Mouse (Mus musculus) neural tube, embryonic 12.5 days (tissue): ENCODE data around the gene Slc39a3. TPM values are rescaled to one million over a fixed set of nuclear protein-coding genes. Genes with fewer than 3 reads are reported as not detected.

ENCODE experiments used
- ATAC-seq: fragments of 200-750 bp; cut with Nextera tagmentation; 2 replicates; pipeline ENCODE4 v1.8.0; 2017; ENCODE audit warnings: low read depth, mild to moderate bottlenecking, moderate TSS enrichment, moderate library complexity; ENCODE audit not compliant: low FRiP score
- H3K27ac ChIP-seq: fragments of 300-500 bp; sonication (generic); 2 replicates; pipeline ENCODE4 v1.5.1; 2016
- H3K27me3 ChIP-seq: fragments of 300-500 bp; sonication (generic); replicated peaks from 2 replicates; pipeline ENCODE4 v1.6.1; 2016; ENCODE audit warnings: mild to moderate bottlenecking
- H3K36me3 ChIP-seq: fragments of 300-500 bp; sonication (generic); 2 replicates; pipeline ENCODE4 v1.6.1; 2016; ENCODE audit warnings: mild to moderate bottlenecking
- H3K4me1 ChIP-seq: fragments of 300-500 bp; sonication (generic); 2 replicates; pipeline ENCODE4 v1.6.1; 2016
- H3K4me2 ChIP-seq: fragments of 300-500 bp; sonication (generic); replicated peaks from 2 replicates; pipeline ENCODE4 v1.6.1; 2016; ENCODE audit warnings: mild to moderate bottlenecking
- H3K4me3 ChIP-seq: fragments of 300-500 bp; sonication (generic); 2 replicates; pipeline ENCODE4 v1.5.1; 2016
- H3K9ac ChIP-seq: fragments of 300-500 bp; sonication (generic); 2 replicates; pipeline ENCODE4 v1.6.1; 2016; ENCODE audit warnings: mild to moderate bottlenecking
- H3K9me3 ChIP-seq: fragments of 300-500 bp; sonication (generic); 2 replicates; pipeline ENCODE4 v1.6.1; 2016; ENCODE audit warnings: mild to moderate bottlenecking
- WGBS: fragments of 180-500 bp; shearing (Covaris S2); methylation state at CpG from one replicate; pipeline ENCODE4 v1.1.7; 2016; 5-methylcytosine and 5-hydroxymethylcytosine counted together
- polyA plus RNA-seq: library from polyadenylated mRNA; unstranded; fragments of >200 nt; fragmentation: Nextera tagmentation; extraction: Ambion mirVana; gene quantifications from 2 replicates; pipeline ENCODE4 v1.2.1, GENCODE M21; 2016

Slc39a3 gene
- polyA plus RNA-seq, 1 experiment from 2014 or later, result 40.2 TPM

DNA sequence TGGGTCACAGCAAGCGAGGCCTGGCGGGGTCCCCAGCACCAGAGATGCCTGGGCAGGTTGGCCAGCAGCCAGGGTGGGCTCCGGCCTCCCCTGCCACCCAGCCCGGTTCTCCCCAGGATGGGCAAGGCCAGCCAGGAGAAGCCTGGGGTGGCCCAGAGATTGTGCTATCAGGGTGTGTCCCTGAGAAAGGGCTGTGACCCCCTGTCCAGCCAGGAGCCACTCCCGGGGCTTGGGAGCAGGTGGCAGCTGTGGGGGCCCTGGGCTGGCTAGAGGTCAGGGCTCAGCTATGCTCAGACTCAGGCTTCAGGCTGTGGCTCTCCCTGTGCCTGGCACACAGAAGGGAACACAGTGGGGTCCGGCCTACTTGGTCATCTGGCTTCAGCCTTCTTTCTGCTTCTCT lies 17.5 kb downstream of the Slc39a3 start:
- H3K27ac ChIP-seq, result no peak overlapping the region
- no peak for ATAC-seq
- WGBS, result 79% methylated on average over 6 of the region's 6 CpGs
- peaks cover 3% of the 10 kb centered on the region; the same call in 1 of the 2 replicates for H3K4me1 ChIP-seq
- H3K9ac ChIP-seq, result peak overlapping the region; percentile 29; the same call in 1 of the 2 replicates
- H3K27me3 ChIP-seq, result peaks cover 31% of the 10 kb centered on the region
- no peak overlapping the region for H3K4me3 ChIP-seq
- H3K36me3 ChIP-seq, result no peaks in the 10 kb centered on the region; the same call in 1 of the 2 replicates
- H3K4me2 ChIP-seq, result no peak overlapping the region
- no peaks in the 10 kb centered on the region for H3K9me3 ChIP-seq

DNA sequence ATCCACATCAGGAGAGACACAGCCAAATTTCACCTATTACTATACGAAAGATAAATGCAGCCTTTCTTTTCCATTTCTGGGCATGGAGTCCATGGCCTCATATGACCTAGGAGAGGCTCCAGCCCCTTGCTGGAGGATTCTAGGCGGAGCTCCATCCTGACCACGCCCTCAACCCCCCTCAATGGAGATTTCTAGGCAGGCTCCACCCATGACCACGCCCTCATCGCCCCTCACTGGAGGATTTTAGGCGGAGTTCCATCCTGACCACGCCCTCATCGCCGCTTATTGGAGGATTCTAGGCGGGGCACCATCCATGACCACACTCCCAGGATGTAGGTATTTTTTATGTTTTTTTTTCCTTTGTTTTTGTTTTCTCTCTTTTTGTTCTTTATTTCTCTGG lies 18.9 kb downstream of the Slc39a3 start:
- Histone ChIP-seq H3K27ac (no peak overlapping the region), H3K36me3 (no peaks in the 10 kb centered on the region; the same call in 1 of the 2 replicates), H3K4me2 (no peak overlapping the region), H3K9ac (no peak overlapping the region), H3K4me3 (no peak overlapping the region), H3K27me3 (peaks cover 19% of the 10 kb centered on the region), H3K4me1 (0 out of 2 replicates have a peak, but pooled peaks cover 5% of the 10 kb centered on the region), H3K9me3 (no peaks in the 10 kb centered on the region)
- ATAC-seq, result no peak
- 48% methylated on average over 10 of the region's 10 CpGs for WGBS

DNA sequence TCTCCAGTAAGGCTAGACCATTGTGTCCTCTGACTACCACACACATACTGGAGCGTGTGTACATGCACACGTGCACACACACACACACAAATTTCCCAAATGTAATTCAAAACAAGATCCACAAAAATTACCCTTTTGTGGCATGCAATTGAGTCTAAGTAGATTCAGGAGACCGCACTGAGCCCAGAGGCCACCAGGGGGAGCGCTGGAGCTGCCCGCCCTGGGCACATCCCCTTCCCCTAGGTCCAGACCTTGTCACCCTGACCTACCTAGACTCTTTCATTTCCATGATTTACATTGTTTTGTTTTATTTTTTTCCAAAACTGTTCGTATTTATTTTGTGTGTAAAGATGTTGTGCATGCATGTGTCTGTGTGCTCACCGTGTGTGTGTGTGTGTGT lies 20.6 kb downstream of the Slc39a3 start:
- Histone ChIP-seq H3K4me1 (0 out of 2 replicates have a peak, but pooled peaks cover 5% of the 10 kb centered on the region), H3K4me3 (no peak overlapping the region), H3K27me3 (peaks cover 7% of the 10 kb centered on the region; the same call in 1 of the 2 replicates), H3K4me2 (no peak overlapping the region), H3K9ac (no peak overlapping the region), H3K36me3 (no peaks in the 10 kb centered on the region), H3K9me3 (no peaks in the 10 kb centered on the region), H3K27ac (no peak overlapping the region)
- whole genome bisulfite sequencing, result 9% methylated on average over 7 of the region's 7 CpGs
- no peak for ATAC-seq

DNA sequence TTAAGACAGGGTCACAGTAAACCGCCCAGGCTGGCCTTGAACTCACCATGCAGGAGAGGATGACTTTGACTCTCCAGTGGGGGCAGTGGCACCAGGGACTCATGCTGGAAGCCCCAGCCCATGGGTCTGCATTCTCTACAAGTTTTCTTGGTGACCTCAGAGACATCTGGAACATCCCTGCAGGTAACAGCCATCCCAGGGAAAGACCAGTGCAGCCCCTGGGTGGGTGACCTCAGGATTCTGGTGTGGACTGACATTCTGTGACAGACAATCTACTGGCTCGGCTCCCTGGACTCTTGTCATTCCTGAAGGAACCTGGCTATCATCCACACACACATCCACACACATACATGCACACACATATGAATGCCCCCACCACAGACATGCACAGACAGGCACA lies 21.6 kb downstream of the Slc39a3 start:
- Histone ChIP-seq H3K27me3 (no peaks in the 10 kb centered on the region), H3K9ac (no peak overlapping the region), H3K4me1 (0 out of 2 replicates have a peak, but pooled peaks cover 5% of the 10 kb centered on the region), H3K27ac (no peak overlapping the region), H3K9me3 (no peaks in the 10 kb centered on the region), H3K36me3 (no peaks in the 10 kb centered on the region), H3K4me3 (no peak overlapping the region), H3K4me2 (no peak overlapping the region)
- no peak for ATAC-seq
- WGBS, result 90% methylated on average over 2 of the region's 2 CpGs

DNA sequence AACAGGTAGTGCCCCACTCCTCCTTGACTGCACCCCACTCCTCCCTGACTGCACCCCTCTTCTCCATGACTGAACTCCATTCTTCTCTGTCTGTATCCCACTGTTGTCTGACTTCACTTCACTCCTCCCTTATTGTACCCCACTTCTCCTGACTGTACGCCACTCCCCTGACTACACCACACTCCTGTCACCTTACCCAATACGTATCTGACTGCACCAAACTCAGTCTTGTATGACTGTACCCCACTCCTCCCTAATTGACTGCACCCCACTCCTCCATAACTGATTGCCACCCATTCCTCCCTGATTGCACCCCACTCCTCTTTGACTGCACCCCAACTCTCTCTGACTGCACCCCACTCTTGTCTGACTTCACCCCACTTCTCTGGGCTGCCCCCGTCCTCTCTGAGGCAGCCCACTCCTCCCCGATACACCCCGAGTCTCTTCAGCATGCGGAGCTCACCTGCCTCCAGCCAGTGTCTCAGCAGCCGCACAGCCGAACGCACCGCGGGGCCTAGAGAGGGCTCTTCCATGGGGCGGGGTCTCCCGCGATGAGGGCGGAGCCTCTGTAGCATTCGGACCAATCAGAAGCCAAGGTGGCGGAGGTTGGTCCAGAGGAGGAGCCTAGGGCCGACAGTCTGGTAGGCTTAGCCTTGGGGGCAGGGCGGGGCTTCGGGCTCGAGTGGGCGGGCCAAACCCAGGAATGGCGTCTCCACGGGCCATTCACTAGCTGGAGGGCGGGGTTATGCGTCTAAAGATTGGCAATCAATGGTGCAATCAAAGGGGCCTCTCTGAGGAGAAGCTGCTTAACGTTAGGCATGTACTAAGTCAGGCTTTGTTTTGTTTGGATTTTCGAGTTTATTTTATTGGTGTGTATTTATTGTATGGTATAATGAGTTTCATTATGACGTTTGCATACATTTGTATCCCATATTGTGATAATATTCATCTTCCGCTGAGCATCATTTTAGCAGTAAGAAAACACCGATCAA lies 22.5 kb downstream of the Slc39a3 start, which contains the start of gene Gng7:
Gene Gng7, minus strand, starts transcription at position 553 of the 992 bp plus-strand sequence.
- Histone ChIP-seq H3K9me3 (no peaks in the 10 kb centered on the region), H3K4me1 (0 out of 2 replicates have a peak, but pooled peaks cover 5% of the 10 kb centered on the region), H3K4me3 (peak within 1 kb of the TSS; percentile 33), H3K27ac (no peak within 1 kb of the TSS), H3K4me2 (peak within 1 kb of the TSS; percentile 62), H3K36me3 (no peaks in the 10 kb centered on the region), H3K27me3 (no peaks in the 10 kb centered on the region), H3K9ac (peak within 1 kb of the TSS; percentile 55; the same call in 1 of the 2 replicates)
- WGBS, result 11% methylated on average over 31 of the region's 31 CpGs
- ATAC-seq, result peak; percentile 93

DNA sequence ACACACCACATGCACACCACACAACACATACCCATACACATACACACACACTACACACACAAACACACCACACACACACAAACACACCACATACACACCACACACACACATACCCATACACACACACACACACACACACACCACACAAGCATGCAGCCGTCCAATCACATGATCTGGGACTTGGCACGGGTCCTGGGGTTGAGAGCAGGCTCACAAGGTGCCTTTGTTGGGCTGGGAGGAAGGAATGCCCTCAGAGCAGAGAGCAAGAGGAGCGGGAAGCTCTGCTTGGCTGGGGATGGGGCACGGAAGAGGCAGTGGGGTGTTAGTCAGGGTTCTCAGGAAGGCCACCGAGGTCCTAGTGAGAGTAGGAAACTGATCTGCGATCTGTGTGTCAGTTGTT lies 26.4 kb downstream of the Slc39a3 start:
- H3K4me2 ChIP-seq, result no peak overlapping the region
- 78% methylated on average over 6 of the region's 6 CpGs for WGBS
- no peak overlapping the region for H3K9ac ChIP-seq
- no peak for ATAC-seq
- no peaks in the 10 kb centered on the region for H3K27me3 ChIP-seq
- H3K36me3 ChIP-seq, result no peaks in the 10 kb centered on the region
- H3K4me1 ChIP-seq, result 0 out of 2 replicates have a peak, but pooled peaks cover 5% of the 10 kb centered on the region
- no peaks in the 10 kb centered on the region for H3K9me3 ChIP-seq
- H3K4me3 ChIP-seq, result no peak overlapping the region
- no peak overlapping the region for H3K27ac ChIP-seq

DNA sequence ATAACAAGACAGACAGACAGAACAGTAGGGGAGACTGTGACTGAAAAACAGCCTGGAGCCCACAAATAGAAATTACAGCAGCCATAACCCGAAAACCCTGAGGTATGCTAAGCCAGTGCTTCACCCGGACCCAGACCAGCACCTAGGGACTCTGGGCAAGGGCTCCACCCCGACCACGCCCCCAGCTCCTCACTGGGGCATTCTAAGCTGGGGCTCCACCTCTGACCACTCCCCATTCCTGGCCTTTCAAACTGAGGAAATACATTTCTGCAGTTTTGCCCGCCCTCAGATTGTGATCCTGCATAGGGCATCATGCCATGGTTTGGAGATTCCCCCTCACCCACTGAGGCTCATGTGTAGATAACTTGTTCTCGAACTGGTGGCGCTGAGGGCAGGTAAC lies 30.0 kb downstream of the Slc39a3 start:
- ATAC-seq, result no peak
- no peaks in the 10 kb centered on the region for H3K4me1 ChIP-seq
- WGBS, result 33% methylated on average over 7 of the region's 7 CpGs

DNA sequence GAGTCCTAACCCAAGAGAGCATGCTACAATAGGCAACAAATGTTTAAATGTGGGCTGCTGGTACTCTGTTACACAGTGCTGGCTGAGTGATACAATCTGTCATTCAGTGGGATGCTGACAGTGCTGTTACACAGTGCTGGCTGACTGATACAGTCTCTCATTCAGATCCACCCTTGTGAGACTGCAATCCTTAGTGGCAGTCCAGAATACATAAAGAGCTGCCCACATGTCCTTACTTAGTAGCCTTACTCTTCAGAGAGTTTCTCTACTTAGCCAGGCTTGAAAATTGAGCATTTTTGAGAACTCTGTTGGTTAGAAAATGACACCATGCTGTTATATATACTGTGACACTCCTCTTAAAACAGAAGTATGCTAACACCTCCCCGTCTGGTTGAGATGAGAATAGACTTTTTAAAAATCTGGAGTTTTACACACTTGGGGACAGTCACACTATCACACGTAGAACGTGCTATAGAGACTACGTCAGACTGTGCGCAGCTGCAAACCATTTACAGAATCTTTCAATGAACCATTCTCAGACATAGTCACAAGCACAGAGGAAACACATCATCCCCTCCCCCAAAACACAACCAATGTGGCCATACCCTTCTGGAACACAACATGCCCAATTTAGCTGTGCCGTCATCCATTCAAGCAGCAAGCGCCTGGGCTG lies 31.1 kb downstream of the Slc39a3 start:
- no peaks in the 10 kb centered on the region for H3K9me3 ChIP-seq
- H3K4me3 ChIP-seq, result no peak overlapping the region
- WGBS, result 92% methylated on average over 7 of the region's 7 CpGs
- no peaks in the 10 kb centered on the region for H3K27me3 ChIP-seq
- no peak overlapping the region for H3K4me2 ChIP-seq
- no peaks in the 10 kb centered on the region for H3K36me3 ChIP-seq
- H3K27ac ChIP-seq, result no peak overlapping the region
- no peak for ATAC-seq
- peaks cover 3% of the 10 kb centered on the region for H3K4me1 ChIP-seq
- H3K9ac ChIP-seq, result no peak overlapping the region

More for the DNA sequence above, 30.0 kb downstream of the Slc39a3 start:
- Histone ChIP-seq H3K9ac (no peak overlapping the region), H3K36me3 (no peaks in the 10 kb centered on the region), H3K4me2 (no peak overlapping the region), H3K4me3 (no peak overlapping the region), H3K9me3 (no peaks in the 10 kb centered on the region), H3K27ac (no peak overlapping the region), H3K27me3 (no peaks in the 10 kb centered on the region)

DNA sequence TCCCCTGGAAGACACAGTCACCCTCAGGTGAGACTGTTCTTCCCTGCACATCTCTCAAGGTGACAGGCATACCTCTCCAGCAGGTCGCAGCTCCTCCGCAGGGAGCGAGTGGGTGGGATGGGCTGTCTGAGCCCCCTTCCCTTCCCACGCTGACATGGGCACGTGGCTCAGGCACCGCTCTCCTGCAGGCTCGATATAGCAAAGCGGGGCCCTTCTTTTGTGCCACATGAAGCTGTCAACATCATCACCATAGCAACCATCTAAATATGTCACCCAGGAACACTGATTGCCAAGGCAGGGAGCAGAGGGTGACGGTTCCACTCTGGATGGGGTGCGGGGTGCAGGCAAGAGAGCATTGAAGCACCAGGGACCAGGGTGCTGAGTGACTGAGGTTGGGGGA lies 36.1 kb downstream of the Slc39a3 start:
- Histone ChIP-seq H3K4me1 (peaks cover 14% of the 10 kb centered on the region), H3K4me2 (0 out of 2 replicates have a peak overlapping the region, but pooled peaks have one; percentile 7), H3K36me3 (no peaks in the 10 kb centered on the region), H3K4me3 (no peak overlapping the region), H3K27ac (no peak overlapping the region), H3K27me3 (no peaks in the 10 kb centered on the region; the same call in 1 of the 2 replicates), H3K9me3 (no peaks in the 10 kb centered on the region), H3K9ac (no peak overlapping the region; the same call in 1 of the 2 replicates)
- no peak for ATAC-seq
- WGBS, result 48% methylated on average over 10 of the region's 10 CpGs

DNA sequence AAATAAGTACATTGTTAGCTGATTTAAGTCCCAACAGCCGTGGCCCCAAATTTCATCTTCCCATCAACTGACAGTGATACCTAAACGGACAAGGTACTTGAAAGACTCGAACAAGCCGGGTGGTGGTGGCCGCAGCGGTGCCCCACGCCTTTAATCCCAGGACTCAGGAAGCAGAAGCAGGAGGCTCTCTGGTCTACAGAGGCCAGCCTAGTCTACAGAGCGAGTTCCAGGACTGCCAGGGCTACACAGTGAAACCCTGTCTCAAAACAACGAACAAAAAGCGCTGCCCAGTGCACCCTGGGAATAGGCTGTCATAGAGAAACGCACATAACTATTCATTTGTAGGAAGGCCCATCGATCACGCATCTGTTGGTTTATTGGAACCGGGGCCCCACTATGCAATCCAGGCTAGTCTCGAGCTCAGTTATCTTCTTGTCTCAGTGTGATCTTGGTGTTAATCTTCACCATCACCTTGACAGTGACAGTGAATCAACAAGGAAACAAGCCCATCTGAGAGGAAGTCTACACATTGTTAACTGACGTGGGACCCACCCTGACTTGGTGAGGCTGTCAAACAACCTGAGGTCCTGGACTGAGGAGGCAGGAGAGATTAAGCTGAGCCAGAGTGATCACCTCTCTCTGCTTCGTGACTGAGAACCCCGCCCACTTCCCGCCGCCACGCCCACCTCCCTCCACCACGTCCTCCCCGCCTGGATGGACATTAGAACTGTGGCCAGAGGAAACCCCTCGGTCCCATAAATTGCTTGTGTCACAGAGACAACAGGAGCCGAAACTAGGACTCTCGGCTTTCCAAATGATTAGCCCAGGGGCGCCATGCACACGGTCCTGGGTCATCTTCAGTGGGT lies 36.8 kb downstream of the Slc39a3 start:
- no peaks in the 10 kb centered on the region; the same call in 1 of the 2 replicates for H3K27me3 ChIP-seq
- H3K9me3 ChIP-seq, result no peaks in the 10 kb centered on the region
- no peak for ATAC-seq
- peaks cover 14% of the 10 kb centered on the region for H3K4me1 ChIP-seq
- H3K4me3 ChIP-seq, result no peak overlapping the region
- H3K36me3 ChIP-seq, result no peaks in the 10 kb centered on the region
- no peak overlapping the region for H3K27ac ChIP-seq
- WGBS, result 42% methylated on average over 28 of the region's 28 CpGs
- H3K9ac ChIP-seq, result no peak overlapping the region
- 0 out of 2 replicates have a peak overlapping the region, but pooled peaks have one; percentile 7 for H3K4me2 ChIP-seq

DNA sequence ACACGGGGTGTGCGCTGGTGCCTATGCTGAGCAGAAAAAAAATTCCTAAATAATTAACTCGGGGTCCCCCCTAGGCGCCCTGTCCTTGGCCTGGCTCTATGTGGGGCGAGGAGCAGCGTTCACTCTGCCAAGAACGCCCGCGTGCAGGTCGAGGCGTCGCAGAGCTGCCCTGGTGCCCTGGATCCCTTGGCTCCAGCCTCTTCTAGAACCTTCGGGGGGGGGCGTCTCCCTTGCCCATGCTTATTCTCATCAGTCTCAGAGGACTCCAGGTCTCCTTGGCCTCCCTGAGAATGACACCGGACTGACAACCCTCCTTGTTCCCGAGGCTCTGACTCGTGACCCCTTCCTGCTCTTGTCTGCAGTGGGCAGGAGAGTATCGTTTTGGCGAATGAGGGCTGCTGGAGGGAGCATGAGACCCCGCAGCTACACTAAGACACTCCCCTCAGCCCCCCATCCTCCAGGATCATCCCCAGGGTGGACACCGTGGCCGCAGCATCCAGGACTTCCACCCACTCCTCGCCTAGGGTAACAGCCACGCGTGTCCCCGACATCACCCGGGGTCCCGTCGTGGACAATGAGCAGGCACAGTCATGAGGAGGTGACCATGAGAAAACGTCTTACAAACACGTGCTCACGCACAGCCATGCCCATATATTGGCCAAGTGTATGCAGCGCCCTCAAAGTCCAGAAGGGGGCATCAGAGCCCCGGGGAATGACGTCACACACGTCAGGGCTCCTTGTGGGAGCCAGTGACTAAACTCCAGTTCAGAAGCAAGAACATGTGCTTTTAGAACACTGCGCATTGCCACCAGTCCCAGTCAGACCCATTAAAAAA lies 37.6 kb downstream of the Slc39a3 start:
- Histone ChIP-seq H3K36me3 (no peaks in the 10 kb centered on the region), H3K4me1 (peaks cover 14% of the 10 kb centered on the region), H3K9ac (no peak overlapping the region), H3K4me3 (no peak overlapping the region), H3K9me3 (no peaks in the 10 kb centered on the region), H3K27me3 (peaks cover 2% of the 10 kb centered on the region; the same call in 1 of the 2 replicates), H3K27ac (no peak overlapping the region), H3K4me2 (peak overlapping the region; percentile 42)
- peak; percentile 72 for ATAC-seq
- 35% methylated on average over 37 of the region's 37 CpGs for WGBS
